Mouse (Mus musculus) mouse embryonic stem cell (cell line): ENCODE measurements around the gene Vmn2r39.
"Not testable (repeated sequence)": the region's sequence is repeated elsewhere in the genome, so short reads cannot be mapped to it uniquely, and the experiment has no call there.

Source experiments
- in situ Hi-C, 2 experiments: fragments of 300-500 bp; cut with MboI; formaldehyde crosslinking; loops; 1 replicate in 1 of 2; 3 replicates in 1 of 2; pipeline ENCODE4 v1.14.3; 2019 to 2020; ENCODE audit warnings: low sequenced_read_pairs in 2 of 2, low pct_unique_long_range_greater_than_20kb in 1 of 2, mixed read lengths in 1 of 2; ENCODE audit not compliant: unreplicated experiment in 1 of 2

The Vmn2r39 gene

DNA sequence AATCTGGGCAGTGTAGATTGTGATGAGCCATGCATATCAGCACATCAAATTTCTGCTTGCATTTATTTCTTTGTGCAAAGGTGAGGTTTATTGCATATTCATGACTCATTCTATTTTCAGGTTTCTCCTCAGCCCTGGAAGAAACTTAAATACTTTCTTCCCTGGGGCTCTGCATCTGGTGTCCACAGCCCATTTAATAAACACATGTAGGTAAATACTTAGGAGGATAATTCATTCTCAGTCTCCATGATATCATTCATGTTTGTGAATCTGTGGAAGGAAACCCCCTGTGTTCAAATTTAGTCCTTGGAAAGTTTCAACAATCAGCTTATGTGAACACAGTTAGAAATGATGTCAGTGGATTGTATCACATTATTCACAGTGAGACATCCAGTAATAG is at the start of gene Vmn2r39:
TSS of gene Vmn2r39 (minus strand) at position 101 of the 400 bp plus-strand sequence.
- in situ Hi-C loops, result not testable (repeated sequence)

DNA sequence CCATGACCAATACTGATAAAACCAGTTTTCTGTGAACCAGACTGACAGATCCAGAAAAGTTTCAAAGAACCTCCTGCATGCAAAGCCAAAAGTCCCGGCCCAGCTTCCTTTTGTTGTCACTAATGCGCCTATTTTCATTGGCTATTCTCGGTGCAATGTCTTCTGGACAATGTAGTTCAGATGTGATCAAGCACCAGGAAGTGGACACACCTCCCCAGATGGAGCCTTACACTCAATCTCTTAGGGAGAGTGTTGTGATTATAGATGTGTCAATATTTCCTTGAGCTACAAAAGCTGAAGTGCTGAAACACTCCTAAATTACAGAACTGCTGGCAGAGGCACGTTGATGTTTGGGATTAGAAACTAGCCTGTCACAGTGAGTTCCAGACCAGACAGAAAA is 34.8 kb upstream of the Vmn2r39 start:
- in situ Hi-C loops, result not testable (repeated sequence)
